Mouse (Mus musculus) spleen, postnatal 10 days (tissue): Measurements from ENCODE around the gene Dmrtc1a.
"Not testable (repeated sequence)": the region's sequence is repeated elsewhere in the genome, so short reads cannot be mapped to it uniquely, and the experiment has no call there.

ENCODE experiments used
- DNase-seq, 2 experiments: peaks; one replicate each; pipeline ENCODE4 v3.0.0; 2021 to 2022; ENCODE audit warnings: low spot score in 2 of 2

Dmrtc1a gene

GRCm38 (mm10) chrX:102908587-102908986 is at the start of gene Dmrtc1a, which contains the start of gene 1700011M02Rik:
Dmrtc1a (minus strand) TSS chrX:102908687.
1700011M02Rik (plus strand) TSS chrX:102908905.
- DNase-seq, result not testable (repeated sequence)

- DNase-seq, result not testable (repeated sequence)
These were observed 41.6 kb upstream of the Dmrtc1a start for GRCm38 (mm10) chrX:102950136-102950535.

- no peak for DNase-seq
These were observed 28.3 kb upstream of the Dmrtc1a start for GRCm38 (mm10) chrX:102936743-102937142.

GRCm38 (mm10) chrX:102934395-102934764 is 25.9 kb upstream of the Dmrtc1a start:
- DNase-seq, result no peak

GRCm38 (mm10) chrX:102933571-102934394 is 25.3 kb upstream of the Dmrtc1a start:
- peak; percentile 8 to 23 for DNase-seq

GRCm38 (mm10) chrX:102932992-102933570 is 24.6 kb upstream of the Dmrtc1a start:
- DNase-seq, result no peak

GRCm38 (mm10) chrX:102928072-102928471 is 19.6 kb upstream of the Dmrtc1a start, which contains the start of gene 1700018G05Rik:
1700018G05Rik (plus strand) TSS chrX:102928372.
- not testable (repeated sequence) for DNase-seq

- DNase-seq, result peak in 1 of 2 experiments; percentile 19
These were observed 18.2 kb upstream of the Dmrtc1a start for GRCm38 (mm10) chrX:102926707-102927106.

GRCm38 (mm10) chrX:102914823-102915222 is 6.3 kb upstream of the Dmrtc1a start:
- not testable (repeated sequence) for DNase-seq

GRCm38 (mm10) chrX:102867871-102868270 is 40.6 kb downstream of the Dmrtc1a start, which contains the start of gene 1700031F05Rik:
1700031F05Rik (minus strand) TSS chrX:102867971.
- DNase-seq, result no peak

- not testable (repeated sequence) for DNase-seq
These were observed 54.0 kb downstream of the Dmrtc1a start, which contains the start of gene Dmrtc1c2 for GRCm38 (mm10) chrX:102854516-102854915. Dmrtc1c2 (minus strand) TSS chrX:102854616.
